Mouse (Mus musculus) heart, adult 2 months (tissue): ENCODE measurements around the gene Il1rl2. TPM values are rescaled to one million over a fixed set of nuclear protein-coding genes. Genes with fewer than 3 reads are reported as not detected.

Experiments used
- DNase-seq, 2 experiments: peaks; one replicate each; pipeline ENCODE4 v3.0.0; 2021
- H3K27ac ChIP-seq: fragments of 200-600 bp; 2 replicates; pipeline ENCODE4 v1.8.1; 2022
- H3K27me3 ChIP-seq: fragments of 200-500 bp; 2 replicates; pipeline ENCODE4 v1.6.1; 2012; ENCODE audit warnings: mild to moderate bottlenecking, low read length, inconsistent platforms, mixed read lengths; ENCODE audit not compliant: control insufficient read depth, insufficient read depth
- H3K36me3 ChIP-seq: fragments of 200-500 bp; 2 replicates; pipeline ENCODE4 v1.6.1; 2012; ENCODE audit warnings: low read length, inconsistent platforms; ENCODE audit not compliant: control insufficient read depth, insufficient read depth
- H3K4me1 ChIP-seq: fragments of 200-500 bp; 2 replicates; pipeline ENCODE4 v1.6.1; 2011; ENCODE audit warnings: low read length; ENCODE audit not compliant: control insufficient read depth, insufficient read depth
- H3K4me3 ChIP-seq: fragments of 200-600 bp; 2 replicates; pipeline ENCODE4 v1.8.1; 2022
- H3K79me2 ChIP-seq: fragments of 200-500 bp; replicated peaks from 2 replicates; pipeline ENCODE4 v1.6.1; 2012; ENCODE audit warnings: mild to moderate bottlenecking, inconsistent platforms, low read length, moderate library complexity, mixed read lengths; ENCODE audit not compliant: control insufficient read depth, insufficient read depth
- H3K9ac ChIP-seq: fragments of 200-500 bp; 2 replicates; pipeline ENCODE4 v1.6.1; 2012; ENCODE audit warnings: low read depth, mild to moderate bottlenecking, control low read depth, inconsistent platforms, low read length, mixed read lengths
- CTCF ChIP-seq: fragments of 200-600 bp; IDR thresholded peaks from 2 replicates; pipeline ENCODE4 v1.8.1; 2022; ENCODE audit warnings: antibody characterized with exemption, mild to moderate bottlenecking, moderate library complexity
- EP300 ChIP-seq: fragments of 200-500 bp; IDR thresholded peaks from 2 replicates; pipeline ENCODE4 v1.6.1; 2011; ENCODE audit warnings: low read depth, low read length, control low read depth; ENCODE audit not compliant: insufficient read depth
- POLR2A ChIP-seq: fragments of 200-500 bp; IDR thresholded peaks from 2 replicates; pipeline ENCODE4 v1.6.1; 2011; ENCODE audit warnings: mild to moderate bottlenecking, low read depth, low read length, control low read depth; ENCODE audit not compliant: insufficient read depth
- WGBS: fragments of 180-500 bp; shearing (Covaris S2); methylation state at CpG from one replicate; pipeline ENCODE4 v1.1.7; 2018; 5-methylcytosine and 5-hydroxymethylcytosine counted together
- intact Hi-C: fragments of 180-260 bp; cut with DNase I; formaldehyde crosslinking; loops from one replicate; pipeline ENCODE4 v1.15.1; 2025
- polyA plus RNA-seq: library from polyadenylated mRNA; depleted of rRNA; stranded (reverse); fragments of >200 nt; gene quantifications from 2 replicates; pipeline ENCODE4 v1.2.3, GENCODE M21; 2012; rRNA removed
- total RNA-seq, 2 experiments: library from RNA; stranded (reverse); gene quantifications; 2 replicates each; pipeline ENCODE4 v1.2.3; 2021

The Il1rl2 gene
- total and polyA plus RNA-seq, 3 experiments = 0.84 to 1.5 (median 1.1) TPM

DNA sequence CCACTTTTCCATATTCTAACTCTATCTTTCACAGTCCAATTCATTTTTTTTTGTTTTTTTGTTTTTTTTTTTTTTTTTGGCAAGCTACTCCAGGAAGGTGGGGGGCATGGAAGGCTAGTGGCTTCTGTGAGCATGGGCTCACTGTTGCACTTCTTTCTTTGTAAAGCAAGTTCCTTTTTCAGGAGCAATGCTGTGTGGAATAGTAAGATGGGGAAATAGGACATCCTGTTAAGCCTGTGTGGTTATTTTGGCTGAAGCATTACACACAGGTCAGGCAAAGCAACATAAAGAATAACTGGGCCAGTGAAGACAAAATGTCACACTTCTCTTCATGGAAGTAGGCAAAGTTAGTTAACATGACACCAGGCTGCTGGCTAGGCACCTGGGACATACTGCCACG, 85.5 kb downstream of the Il1rl2 start:
- 55% methylated on average over 1 of the region's 1 CpGs for WGBS
- Histone ChIP-seq H3K79me2 (no peaks in the 10 kb centered on the region), H3K36me3 (no peaks in the 10 kb centered on the region), H3K9ac (no peak overlapping the region), H3K4me1 (no peaks in the 10 kb centered on the region; the same call in 1 of the 2 replicates), H3K27me3 (0 out of 2 replicates have a peak, but pooled peaks cover 2% of the 10 kb centered on the region), H3K27ac (no peak overlapping the region), H3K4me3 (no peak overlapping the region)
- no peak for TF ChIP-seq EP300
- TF ChIP-seq CTCF = no peak
- TF ChIP-seq POLR2A = no peak
- intact Hi-C loops = no loop called here
- no peak for DNase-seq

DNA sequence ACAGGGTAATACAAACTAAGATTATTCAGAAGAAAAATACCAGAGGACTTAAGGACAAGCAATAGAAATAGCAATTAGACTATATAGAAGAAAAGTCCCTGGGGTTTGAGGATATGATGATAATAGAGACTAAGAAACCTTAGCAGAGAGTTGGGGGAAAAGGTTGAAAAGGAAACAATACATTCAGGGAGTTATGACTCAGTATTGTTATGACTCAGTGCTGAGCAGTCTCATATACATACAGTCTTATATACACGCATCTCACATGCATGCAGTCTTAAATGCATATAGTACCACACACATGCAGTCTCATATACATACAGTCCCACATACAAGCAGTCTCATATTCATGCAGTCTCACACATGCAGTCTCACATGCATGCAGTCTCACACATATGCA, 88.6 kb downstream of the Il1rl2 start:
- WGBS = 93% methylated on average over 1 of the region's 1 CpGs
- intact Hi-C loops = no loop called here
- Histone ChIP-seq H3K4me3 (no peak overlapping the region), H3K9ac (no peak overlapping the region), H3K79me2 (no peaks in the 10 kb centered on the region), H3K4me1 (no peaks in the 10 kb centered on the region; the same call in 1 of the 2 replicates), H3K27ac (no peak overlapping the region), H3K27me3 (0 out of 2 replicates have a peak, but pooled peaks cover 2% of the 10 kb centered on the region), H3K36me3 (no peaks in the 10 kb centered on the region)
- no peak for DNase-seq
- no peak for TF ChIP-seq POLR2A
- TF ChIP-seq EP300 = no peak
- no peak for TF ChIP-seq CTCF

DNA sequence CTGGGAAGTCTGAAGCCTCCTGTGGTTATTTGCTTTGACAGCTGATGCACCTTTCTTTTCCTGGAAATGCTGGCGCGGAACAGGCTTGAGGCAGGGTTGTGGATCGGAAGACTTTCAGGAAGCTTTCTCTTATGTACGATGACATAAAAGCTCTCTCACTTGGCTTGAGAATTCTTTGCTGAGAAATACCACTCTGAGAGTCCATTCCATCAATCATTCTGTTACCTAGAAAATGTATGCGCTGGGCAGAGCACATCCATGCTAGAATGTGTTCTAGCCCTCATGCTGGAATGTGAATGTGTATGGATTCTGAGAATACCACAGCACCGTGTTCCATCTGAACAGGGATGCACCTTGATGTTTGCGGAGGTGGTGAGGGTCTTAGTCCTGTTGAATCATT, 89.9 kb downstream of the Il1rl2 start:
- no peak overlapping the region for H3K27ac ChIP-seq
- no peak overlapping the region for H3K4me3 ChIP-seq
- intact Hi-C loops = no loop called here
- no peak overlapping the region for H3K9ac ChIP-seq
- TF ChIP-seq CTCF (no peak), POLR2A (no peak), EP300 (no peak)
- DNase-seq = no peak
- 0 out of 2 replicates have a peak, but pooled peaks cover 2% of the 10 kb centered on the region for H3K27me3 ChIP-seq
- 82% methylated on average over 7 of the region's 7 CpGs for WGBS
- no peaks in the 10 kb centered on the region; the same call in 1 of the 2 replicates for H3K4me1 ChIP-seq
- no peaks in the 10 kb centered on the region for H3K79me2 ChIP-seq
- no peaks in the 10 kb centered on the region for H3K36me3 ChIP-seq

DNA sequence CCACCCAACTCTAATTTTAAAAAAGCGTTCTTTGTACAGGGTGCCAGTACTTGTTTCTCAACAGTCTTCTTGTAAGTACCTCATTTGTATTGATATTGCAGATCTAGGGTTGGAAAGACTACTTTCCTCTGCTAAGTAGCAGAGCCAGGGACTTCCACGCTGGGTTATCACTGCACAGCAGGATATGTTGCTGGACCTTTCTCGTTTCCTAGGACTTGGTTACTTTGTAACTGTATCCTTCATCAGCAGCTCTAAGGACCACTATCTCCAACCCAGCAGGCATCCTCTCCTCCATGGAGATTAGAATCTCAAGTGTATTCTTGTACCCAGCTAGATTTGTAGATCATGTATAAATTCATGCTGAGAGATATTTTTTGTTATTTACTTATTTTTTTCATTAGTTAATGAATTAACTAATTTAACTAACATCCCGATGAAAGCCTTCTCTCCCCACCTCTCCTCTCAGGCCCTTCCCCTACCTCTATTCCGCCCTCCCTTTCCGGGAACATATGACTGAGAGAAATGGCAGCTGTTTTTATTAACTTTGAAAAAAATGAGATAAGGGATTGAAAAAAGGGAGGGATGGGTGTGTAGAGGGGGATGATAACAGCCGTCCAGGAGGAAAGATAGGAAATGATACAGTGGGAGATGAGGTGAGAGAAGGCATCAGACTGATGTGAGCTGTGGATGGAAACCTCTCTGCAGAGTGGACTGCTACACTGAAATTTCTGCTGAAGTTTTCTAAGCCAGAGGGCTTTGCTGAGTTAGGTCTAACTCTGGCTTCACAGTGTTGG, 90.7 kb downstream of the Il1rl2 start:
- DNase-seq = no peak
- 0 out of 2 replicates have a peak, but pooled peaks cover 2% of the 10 kb centered on the region for H3K27me3 ChIP-seq
- no peaks in the 10 kb centered on the region for H3K36me3 ChIP-seq
- intact Hi-C loops = no loop called here
- no peaks in the 10 kb centered on the region; the same call in 1 of the 2 replicates for H3K4me1 ChIP-seq
- TF ChIP-seq CTCF (no peak), POLR2A (no peak), EP300 (no peak)
- H3K79me2 ChIP-seq = no peaks in the 10 kb centered on the region
- H3K9ac ChIP-seq = no peak overlapping the region
- no peak overlapping the region for H3K4me3 ChIP-seq
- WGBS = 46% methylated on average over 7 of the region's 7 CpGs
- H3K27ac ChIP-seq = no peak overlapping the region

DNA sequence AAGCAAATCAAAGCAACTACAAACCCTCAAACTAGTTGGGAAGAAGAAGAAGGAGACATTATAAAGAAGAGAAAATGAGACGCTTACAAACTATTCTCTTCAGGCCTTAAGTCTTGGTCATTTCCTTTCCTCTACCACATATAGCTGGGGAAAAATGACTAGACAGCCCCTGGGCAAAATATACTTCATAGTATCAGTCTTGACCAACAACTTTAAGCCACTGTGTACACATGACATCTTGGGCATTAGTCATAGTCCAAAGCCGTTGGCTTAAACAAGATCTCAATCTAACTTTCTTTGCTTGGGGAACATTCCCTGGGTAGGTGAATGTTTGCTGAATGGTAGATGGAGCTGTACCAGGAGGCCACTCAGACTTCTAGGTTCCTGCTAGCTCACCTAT, 92.6 kb downstream of the Il1rl2 start:
- TF ChIP-seq CTCF (no peak), EP300 (no peak), POLR2A (no peak)
- WGBS = 89% methylated on average over 2 of the region's 2 CpGs
- intact Hi-C loops = no loop called here

More for the DNA sequence above, 92.6 kb downstream of the Il1rl2 start:
- Histone ChIP-seq H3K27me3 (0 out of 2 replicates have a peak, but pooled peaks cover 2% of the 10 kb centered on the region), H3K79me2 (no peaks in the 10 kb centered on the region), H3K27ac (no peak overlapping the region), H3K4me1 (no peaks in the 10 kb centered on the region; the same call in 1 of the 2 replicates), H3K36me3 (no peaks in the 10 kb centered on the region), H3K9ac (no peak overlapping the region), H3K4me3 (no peak overlapping the region)
- DNase-seq = no peak

Other genes starting within 250 kb of the Il1rl2 start
- gene Il1r1, start 99.5 kb upstream of the Il1rl2 start, total RNA-seq = 1 to 10 TPM; 5.5 to 6.1 TPM
- 4.8 and 6.1 TPM in 2 replicates for gene Il1r1, start 99.5 kb upstream of the Il1rl2 start, polyA plus RNA-seq
- gene Il1rl1, start 105.0 kb downstream of the Il1rl2 start, total RNA-seq = 1 to 10 TPM; 1.1 to 1.8 TPM
- gene Il1rl1, start 105.0 kb downstream of the Il1rl2 start, polyA plus RNA-seq = 0.35 and 0.67 TPM in 2 replicates
- 1 to 10 TPM; 1.1 to 1.9 TPM for gene Il18r1, start 140.9 kb downstream of the Il1rl2 start, total RNA-seq
- gene Il18r1, start 140.9 kb downstream of the Il1rl2 start, polyA plus RNA-seq = 0.86 and 1.1 TPM in 2 replicates
- under 1 TPM in 1 of 2 experiments, not detected in 1; 0.16 TPM for gene Il18rap, start 190.8 kb downstream of the Il1rl2 start, total RNA-seq
- 0.29 and 0.41 TPM in 2 replicates for gene Il18rap, start 190.8 kb downstream of the Il1rl2 start, polyA plus RNA-seq